Mouse (Mus musculus): ENCODE measurements at regions not wholly inside any gene's neighbourhood (a gene's known extent, or its start where the extent isn't known, plus 50 kb on each side); places are given as distances from the start of the nearest gene placed in this dataset.

DNA sequence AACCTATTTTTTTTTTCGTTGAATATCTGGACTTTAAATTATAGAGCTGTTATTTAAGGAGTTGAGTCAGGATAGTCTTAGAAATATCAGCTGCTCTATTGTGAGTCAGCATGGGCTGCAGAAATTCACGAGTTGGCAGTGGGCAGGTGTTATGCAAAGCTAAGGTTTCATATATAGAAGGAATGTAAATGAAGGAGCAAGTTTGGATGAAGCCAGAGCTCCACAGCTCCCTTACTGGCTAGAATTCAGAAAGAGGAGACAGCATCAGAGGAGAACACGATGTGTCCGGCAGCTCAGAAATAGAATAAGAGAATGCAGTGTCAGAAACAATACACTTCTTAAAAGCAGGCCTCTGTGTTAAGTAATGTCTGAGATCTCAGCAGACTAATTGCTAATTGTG, 400.9 kb downstream of the Trim52 start:
- no peak for ATAC-seq (replicated peaks; ENCODE audit: insufficient number of reproducible peaks, insufficient read depth, low FRiP score, low read depth)
- 57% methylated on average over 4 of the region's 4 CpGs for WGBS
- no peaks in the 10 kb centered on the region for H3K27me3 ChIP-seq
- no peak overlapping the region for H3K4me2 ChIP-seq
- no peaks in the 10 kb centered on the region for H3K36me3 ChIP-seq
- no peak overlapping the region for H3K4me3 ChIP-seq
- no peak overlapping the region for H3K9ac ChIP-seq
- no peaks in the 10 kb centered on the region for H3K4me1 ChIP-seq (replicated peaks)
- H3K27ac ChIP-seq = no peak overlapping the region
- H3K9me3 ChIP-seq (replicated peaks) = no peaks in the 10 kb centered on the region

DNA sequence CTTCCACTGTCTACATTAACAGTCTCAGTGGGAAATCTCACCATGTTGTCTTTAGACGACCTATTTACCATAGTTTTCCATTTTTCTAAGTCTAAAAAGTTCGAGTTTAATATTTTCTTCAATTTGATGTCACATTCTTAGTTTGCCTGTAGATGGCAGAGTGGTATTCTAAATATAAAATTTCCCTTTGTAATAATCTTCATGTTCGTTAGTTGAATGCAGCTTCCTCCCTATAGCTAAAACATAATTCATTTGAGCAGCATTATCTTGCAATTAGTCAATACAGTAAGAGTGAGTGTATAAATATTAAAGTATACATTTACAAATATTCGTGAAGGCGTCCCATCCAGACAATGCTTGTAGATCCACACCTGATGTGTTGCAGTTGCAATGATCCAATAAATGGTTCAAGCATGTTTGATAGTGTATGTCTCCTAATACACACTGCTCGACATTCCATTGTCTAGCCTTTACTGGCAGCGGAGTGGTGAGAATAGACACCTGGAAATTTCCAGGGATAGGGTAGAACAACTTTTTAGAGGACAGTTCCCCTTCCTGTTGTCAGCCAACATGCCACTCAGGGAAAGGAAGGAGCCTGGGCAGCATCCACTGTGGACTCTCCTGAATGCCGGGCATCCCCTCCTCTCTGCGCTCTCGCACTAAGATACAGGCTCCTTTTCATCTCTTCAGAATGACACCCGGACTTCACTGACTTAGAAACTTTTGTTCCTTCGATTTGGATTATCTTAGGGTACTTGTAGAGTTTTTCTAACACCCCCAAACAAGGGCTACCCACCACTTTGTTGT, 412.8 kb downstream of the Trim52 start:
- Histone ChIP-seq H3K36me3 (no peaks in the 10 kb centered on the region), H3K4me3 (no peak overlapping the region), H3K27ac (no peak overlapping the region), H3K4me1 (replicated peaks) (no peaks in the 10 kb centered on the region), H3K9ac (no peak overlapping the region), H3K27me3 (no peaks in the 10 kb centered on the region), H3K4me2 (no peak overlapping the region), H3K9me3 (replicated peaks) (no peaks in the 10 kb centered on the region)
- ATAC-seq (replicated peaks; ENCODE audit: insufficient number of reproducible peaks, insufficient read depth, low FRiP score, low read depth) = no peak
- 63% methylated on average over 12 of the region's 12 CpGs for WGBS

DNA sequence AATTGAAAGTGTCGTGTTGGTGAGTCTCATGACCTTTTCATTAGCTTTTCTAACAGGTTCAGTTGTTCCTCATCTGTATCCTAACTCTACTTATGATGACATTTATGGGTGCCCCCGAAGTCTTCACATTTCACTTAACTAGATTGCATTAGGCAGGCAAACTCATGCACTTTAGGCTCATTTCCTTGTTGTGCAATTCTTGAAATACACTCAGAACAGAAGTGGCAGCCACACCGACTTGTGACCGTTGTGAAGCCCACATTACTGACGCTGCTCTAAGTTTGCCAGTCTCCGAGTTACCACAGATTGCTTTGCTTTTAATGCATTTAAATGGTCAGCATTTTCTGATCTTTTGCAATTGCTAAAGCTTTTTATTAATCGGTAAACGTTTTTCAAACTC, 414.8 kb downstream of the Trim52 start:
- Histone ChIP-seq H3K4me3 (no peak overlapping the region), H3K27ac (no peak overlapping the region), H3K4me2 (no peak overlapping the region), H3K27me3 (no peaks in the 10 kb centered on the region), H3K36me3 (no peaks in the 10 kb centered on the region), H3K9ac (no peak overlapping the region), H3K4me1 (replicated peaks) (no peaks in the 10 kb centered on the region), H3K9me3 (replicated peaks) (no peaks in the 10 kb centered on the region)
- 74% methylated on average over 8 of the region's 8 CpGs for WGBS
- no peak for ATAC-seq (replicated peaks; ENCODE audit: insufficient number of reproducible peaks, insufficient read depth, low FRiP score, low read depth)

DNA sequence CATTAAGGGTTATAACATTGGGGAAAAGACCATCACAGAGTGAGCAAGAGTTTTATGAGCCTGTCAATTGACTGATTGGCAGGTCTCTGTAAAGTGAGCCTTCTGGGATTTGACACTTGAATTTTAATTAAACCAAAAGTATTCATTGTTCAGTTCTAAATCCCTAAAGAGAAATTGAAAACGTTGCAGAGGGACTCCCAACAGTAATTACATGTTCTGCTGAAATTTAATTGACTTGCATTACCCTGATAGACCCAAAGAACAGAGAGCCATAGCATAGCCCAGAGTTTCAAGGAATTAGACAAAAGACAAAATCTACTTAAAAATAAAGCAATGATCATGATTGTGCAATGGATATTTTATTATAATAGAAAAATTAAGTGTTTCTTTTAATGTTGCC, 444.2 kb downstream of the Trim52 start:
- H3K36me3 ChIP-seq = no peaks in the 10 kb centered on the region
- H3K27ac ChIP-seq = no peak overlapping the region
- H3K4me2 ChIP-seq = no peak overlapping the region
- 25% methylated on average over 1 of the region's 1 CpGs for WGBS
- H3K9me3 ChIP-seq (replicated peaks) = no peaks in the 10 kb centered on the region
- ATAC-seq (replicated peaks; ENCODE audit: insufficient number of reproducible peaks, insufficient read depth, low FRiP score, low read depth) = no peak
- no peaks in the 10 kb centered on the region for H3K4me1 ChIP-seq (replicated peaks)
- no peak overlapping the region for H3K9ac ChIP-seq
- no peak overlapping the region for H3K4me3 ChIP-seq
- H3K27me3 ChIP-seq = no peaks in the 10 kb centered on the region

DNA sequence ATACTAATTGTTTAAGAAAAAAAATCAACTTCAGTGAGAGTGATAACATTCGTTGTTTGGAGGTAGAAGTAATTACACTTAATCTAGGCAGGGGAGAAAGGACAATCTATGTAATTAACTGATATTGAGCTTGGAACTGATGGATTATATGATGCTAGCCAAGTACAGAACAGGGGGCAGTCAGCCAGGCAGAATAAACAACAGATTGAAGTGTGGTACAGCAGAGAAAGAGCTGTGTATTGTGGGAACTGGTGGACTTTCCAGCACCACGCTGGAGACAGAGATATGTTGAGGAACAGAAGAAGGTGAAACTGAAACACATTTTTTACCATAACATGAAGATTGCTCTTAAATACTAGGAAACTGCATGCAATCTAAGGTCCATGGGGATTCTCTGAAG, 473.3 kb downstream of the Trim52 start:
- no peaks in the 10 kb centered on the region for H3K4me1 ChIP-seq (replicated peaks)

DNA sequence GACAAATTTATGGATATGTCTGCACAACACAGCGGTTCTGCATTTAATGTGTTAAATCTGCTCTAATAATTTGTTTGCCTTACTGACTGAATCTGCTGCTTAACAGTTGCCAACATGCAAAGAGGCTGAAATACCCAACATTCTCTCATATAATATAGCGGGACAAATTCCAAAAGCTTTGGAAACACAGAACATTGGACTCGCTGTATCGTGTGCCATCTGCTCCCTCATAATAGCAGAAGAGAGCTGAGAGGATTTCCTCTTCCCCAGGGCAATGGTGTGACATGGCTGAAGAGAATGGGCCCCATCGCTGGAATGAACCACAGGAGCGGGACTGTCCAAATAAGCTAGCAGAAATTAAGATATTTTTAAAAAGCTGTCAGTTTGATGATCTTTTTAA, 475.9 kb downstream of the Trim52 start:
- 80% methylated on average over 6 of the region's 6 CpGs for WGBS
- Histone ChIP-seq H3K27ac (no peak overlapping the region), H3K27me3 (no peaks in the 10 kb centered on the region), H3K4me2 (no peak overlapping the region), H3K9ac (no peak overlapping the region), H3K36me3 (no peaks in the 10 kb centered on the region), H3K4me1 (replicated peaks) (no peaks in the 10 kb centered on the region), H3K9me3 (replicated peaks) (no peaks in the 10 kb centered on the region), H3K4me3 (no peak overlapping the region)
- ATAC-seq (replicated peaks; ENCODE audit: insufficient number of reproducible peaks, insufficient read depth, low FRiP score, low read depth) = no peak

More for the DNA sequence above, 473.3 kb downstream of the Trim52 start:
- 54% methylated on average over 2 of the region's 2 CpGs for WGBS
- no peak overlapping the region for H3K4me3 ChIP-seq
- no peak overlapping the region for H3K27ac ChIP-seq
- no peaks in the 10 kb centered on the region for H3K36me3 ChIP-seq
- no peak for ATAC-seq (replicated peaks; ENCODE audit: insufficient number of reproducible peaks, insufficient read depth, low FRiP score, low read depth)
- H3K4me2 ChIP-seq = no peak overlapping the region
- no peak overlapping the region for H3K9ac ChIP-seq
- H3K9me3 ChIP-seq (replicated peaks) = no peaks in the 10 kb centered on the region
- no peaks in the 10 kb centered on the region for H3K27me3 ChIP-seq

DNA sequence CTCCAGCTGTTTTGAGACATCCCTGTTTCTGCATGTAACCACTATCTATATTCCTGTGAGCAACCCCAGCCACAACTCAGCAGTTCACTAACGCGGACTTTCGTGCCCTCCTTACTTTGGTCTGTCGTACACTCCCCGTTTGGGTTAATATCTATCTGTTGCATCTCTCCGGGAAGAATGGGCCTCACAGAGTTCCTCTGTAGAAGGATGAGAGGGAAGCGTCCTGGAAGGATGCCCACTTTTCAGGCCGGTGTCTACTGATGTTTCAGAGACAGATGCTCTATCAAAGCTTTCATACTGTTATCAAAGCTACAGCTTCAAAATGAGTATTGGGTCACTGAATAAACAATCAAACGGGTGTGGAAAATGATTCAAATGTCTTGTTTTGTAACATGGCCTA, 487.4 kb downstream of the Trim52 start:
- Histone ChIP-seq H3K4me3 (no peak overlapping the region), H3K9ac (no peak overlapping the region), H3K4me1 (replicated peaks) (no peaks in the 10 kb centered on the region), H3K27ac (no peak overlapping the region), H3K4me2 (no peak overlapping the region), H3K27me3 (no peaks in the 10 kb centered on the region), H3K9me3 (replicated peaks) (no peaks in the 10 kb centered on the region), H3K36me3 (no peaks in the 10 kb centered on the region)
- WGBS = 63% methylated on average over 9 of the region's 9 CpGs
- no peak for ATAC-seq (replicated peaks; ENCODE audit: insufficient number of reproducible peaks, insufficient read depth, low FRiP score, low read depth)

DNA sequence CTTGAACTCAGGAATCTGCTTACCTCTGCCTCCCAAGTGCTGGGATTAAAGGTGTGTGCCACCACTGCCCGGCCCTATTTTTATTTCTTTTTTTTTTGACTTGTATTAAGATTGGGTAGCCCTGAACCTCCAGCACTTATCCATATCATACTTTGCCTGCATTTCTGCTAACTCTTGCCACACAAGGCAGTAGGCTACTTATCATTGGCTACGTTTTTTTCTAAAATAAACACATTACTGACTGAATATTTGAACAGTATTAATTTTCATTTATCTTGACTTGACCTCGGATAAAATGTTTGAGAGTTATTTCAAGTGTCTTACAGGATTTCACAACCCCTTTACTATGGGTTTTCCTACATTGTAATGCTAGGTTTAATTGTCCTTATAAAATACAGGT, 488.0 kb downstream of the Trim52 start:
- Histone ChIP-seq H3K9me3 (replicated peaks) (no peaks in the 10 kb centered on the region), H3K27ac (no peak overlapping the region), H3K4me2 (no peak overlapping the region), H3K36me3 (no peaks in the 10 kb centered on the region), H3K4me3 (no peak overlapping the region), H3K27me3 (no peaks in the 10 kb centered on the region), H3K9ac (no peak overlapping the region), H3K4me1 (replicated peaks) (no peaks in the 10 kb centered on the region)
- no peak for ATAC-seq (replicated peaks; ENCODE audit: insufficient number of reproducible peaks, insufficient read depth, low FRiP score, low read depth)
- 63% methylated on average over 3 of the region's 3 CpGs for WGBS

DNA sequence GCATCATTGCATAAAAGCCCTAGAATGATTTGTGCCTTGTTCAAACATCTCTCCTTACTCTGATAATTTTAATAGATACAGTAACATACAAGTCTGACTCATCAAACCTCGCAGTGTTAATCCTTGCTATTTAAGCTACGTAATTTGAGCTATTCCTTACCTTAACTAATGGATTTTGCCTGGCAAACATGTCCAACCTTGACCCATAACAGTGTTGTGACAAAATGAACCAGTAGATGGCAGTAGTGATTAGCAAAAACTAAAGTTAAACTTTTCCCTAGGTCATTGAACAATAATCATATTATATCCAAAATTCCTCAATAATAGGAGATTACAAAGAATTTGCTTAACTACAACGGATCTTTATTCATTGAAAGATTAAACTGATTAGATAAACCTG, 501.0 kb downstream of the Trim52 start:
- Histone ChIP-seq H3K36me3 (no peaks in the 10 kb centered on the region), H3K9ac (no peak overlapping the region), H3K4me1 (replicated peaks) (no peaks in the 10 kb centered on the region), H3K4me3 (no peak overlapping the region), H3K4me2 (no peak overlapping the region), H3K27ac (no peak overlapping the region), H3K9me3 (replicated peaks) (no peaks in the 10 kb centered on the region), H3K27me3 (no peaks in the 10 kb centered on the region)
- ATAC-seq (replicated peaks; ENCODE audit: insufficient number of reproducible peaks, insufficient read depth, low FRiP score, low read depth) = no peak
- WGBS = 14% methylated on average over 3 of the region's 3 CpGs

DNA sequence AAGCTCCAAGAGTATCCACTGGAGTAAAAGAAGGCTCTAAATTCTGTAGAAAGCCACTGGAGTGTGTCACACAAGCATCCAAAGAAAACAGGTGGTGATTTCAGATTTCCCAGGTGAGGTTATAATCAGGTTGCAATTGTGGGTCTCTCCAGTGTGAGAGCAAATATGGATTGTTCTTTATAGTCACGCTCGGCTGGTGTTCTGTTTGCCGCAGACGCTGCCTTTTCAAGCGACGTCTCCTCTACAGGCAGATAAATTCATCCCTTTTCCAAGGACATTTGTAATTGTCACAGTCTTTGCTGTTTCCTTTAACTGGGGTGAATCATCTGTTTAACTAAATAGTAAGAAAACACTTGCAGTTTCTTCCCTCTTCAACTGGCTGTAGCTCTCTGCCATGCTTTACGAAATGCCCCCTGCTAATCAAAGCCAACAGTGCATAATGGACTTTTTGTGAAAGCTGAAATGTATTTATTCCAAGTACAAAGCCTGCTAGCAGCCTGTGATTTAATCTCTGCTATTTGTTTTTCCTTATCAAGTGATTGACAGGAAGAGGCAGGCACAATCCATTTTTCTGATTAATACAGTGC, 502.4 kb downstream of the Trim52 start:
- no peaks in the 10 kb centered on the region for H3K4me1 ChIP-seq (replicated peaks)
- no peak for ATAC-seq (replicated peaks; ENCODE audit: insufficient number of reproducible peaks, insufficient read depth, low FRiP score, low read depth)
- no peaks in the 10 kb centered on the region for H3K36me3 ChIP-seq
- no peaks in the 10 kb centered on the region for H3K9me3 ChIP-seq (replicated peaks)
- no peaks in the 10 kb centered on the region for H3K27me3 ChIP-seq
- H3K4me3 ChIP-seq = no peak overlapping the region
- H3K27ac ChIP-seq = no peak overlapping the region
- 59% methylated on average over 7 of the region's 7 CpGs for WGBS
- no peak overlapping the region for H3K4me2 ChIP-seq
- H3K9ac ChIP-seq = no peak overlapping the region

Measured in heart, embryonic 15.5 days (tissue).